Mouse (Mus musculus): ENCODE data around the gene Rbfox1. TPM values are rescaled to one million over a fixed set of nuclear protein-coding genes. Genes with fewer than 3 reads are reported as not detected.

Rbfox1 gene
- polyA plus RNA-seq, 1 experiment from 2014 or later, result 4.6 TPM

DNA sequence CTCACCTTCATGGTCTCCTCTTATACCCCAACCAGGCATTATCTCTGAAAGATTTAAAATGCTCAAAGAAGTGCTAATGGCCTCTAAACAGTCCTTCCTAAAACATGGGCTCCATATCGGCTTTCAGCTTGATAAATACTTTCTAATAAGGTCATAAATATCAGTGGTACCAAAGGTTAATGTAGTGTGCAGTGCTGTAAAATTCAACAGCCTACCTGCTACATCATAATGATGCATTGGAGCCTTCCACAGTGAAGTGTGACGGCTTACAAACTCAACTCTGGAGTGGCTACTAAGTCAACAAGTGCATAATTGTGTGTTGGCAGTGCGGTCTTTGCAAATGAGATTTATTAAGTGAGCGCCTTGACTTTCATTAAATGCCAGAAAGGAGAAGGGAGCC, 1366.5 kb downstream of the Rbfox1 start:
- Histone ChIP-seq H3K9ac (ENCODE audit: low read length) (no peak overlapping the region), H3K4me3 (ENCODE audit: low read depth, low read length) (no peak overlapping the region), H3K27ac (ENCODE audit: low read depth, low read length) (no peak overlapping the region), H3K4me2 (ENCODE audit: low read depth, low read length, severe bottlenecking) (no peak overlapping the region), H3K4me1 (replicated peaks; ENCODE audit: control insufficient read depth, insufficient read depth, low read length) (no peaks in the 10 kb centered on the region), H3K36me3 (ENCODE audit: control insufficient read depth, insufficient read depth, low read length) (no peaks in the 10 kb centered on the region), H3K27me3 (ENCODE audit: control insufficient read depth, insufficient read depth, low read length) (no peaks in the 10 kb centered on the region), H3K9me3 (ENCODE audit: control insufficient read depth, low read length) (no peaks in the 10 kb centered on the region)
- 77% methylated on average over 4 of the region's 4 CpGs for WGBS
- DNase-seq (ENCODE audit: low spot score) (no peak), ATAC-seq (replicated peaks; ENCODE audit: low FRiP score) (no peak)

DNA sequence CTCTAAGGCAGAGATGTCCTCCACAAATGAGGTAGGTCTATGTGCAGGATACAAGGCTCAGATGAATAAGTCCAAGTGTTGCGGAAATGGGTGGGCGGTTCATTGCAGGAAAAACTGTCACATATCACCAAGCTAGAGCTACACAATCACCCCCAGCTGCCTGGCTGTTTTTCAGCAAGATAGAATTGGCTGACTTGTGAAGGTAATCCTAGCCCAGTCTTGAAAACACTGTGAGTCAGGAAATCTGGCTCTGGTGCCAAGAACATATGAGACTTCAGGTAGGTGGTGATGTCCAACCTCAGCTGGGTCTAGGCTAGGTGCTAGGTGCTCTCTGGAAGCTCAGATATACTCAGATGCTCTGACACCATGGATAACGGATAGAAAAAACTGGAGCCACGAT, 1372.2 kb downstream of the Rbfox1 start:
- Histone ChIP-seq H3K27ac (ENCODE audit: low read depth, low read length) (no peak overlapping the region), H3K9ac (ENCODE audit: low read length) (no peak overlapping the region), H3K4me3 (ENCODE audit: low read depth, low read length) (no peak overlapping the region), H3K27me3 (ENCODE audit: control insufficient read depth, insufficient read depth, low read length) (no peaks in the 10 kb centered on the region), H3K9me3 (ENCODE audit: control insufficient read depth, low read length) (no peaks in the 10 kb centered on the region), H3K4me2 (ENCODE audit: low read depth, low read length, severe bottlenecking) (no peak overlapping the region), H3K36me3 (ENCODE audit: control insufficient read depth, insufficient read depth, low read length) (no peaks in the 10 kb centered on the region), H3K4me1 (replicated peaks; ENCODE audit: control insufficient read depth, insufficient read depth, low read length) (no peaks in the 10 kb centered on the region)
- WGBS, result 93% methylated on average over 4 of the region's 4 CpGs
- ATAC-seq (replicated peaks; ENCODE audit: low FRiP score) (no peak), DNase-seq (ENCODE audit: low spot score) (no peak)

DNA sequence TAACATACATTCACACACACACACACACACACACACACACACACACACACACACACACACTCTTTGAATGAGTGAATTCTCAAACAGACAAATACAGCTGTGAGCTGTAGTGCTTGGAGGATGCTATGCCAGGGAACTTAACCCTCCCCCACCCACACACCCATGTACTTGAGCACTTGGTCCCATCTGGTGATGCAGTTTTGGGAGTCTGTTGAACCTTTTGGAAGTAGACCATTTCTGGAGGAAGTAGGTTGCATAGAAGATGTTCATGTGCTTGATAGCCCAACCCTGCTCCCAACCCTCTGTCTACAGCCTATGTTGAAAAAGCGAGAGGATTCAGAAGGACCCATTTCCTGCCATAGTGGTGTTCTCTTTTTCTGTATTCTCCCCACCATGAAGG, 1378.1 kb downstream of the Rbfox1 start:
- no peaks in the 10 kb centered on the region for H3K4me1 ChIP-seq (replicated peaks; ENCODE audit: control insufficient read depth, insufficient read depth, low read length)
- no peaks in the 10 kb centered on the region for H3K9me3 ChIP-seq (ENCODE audit: control insufficient read depth, low read length)
- DNase-seq (ENCODE audit: low spot score) (no peak), ATAC-seq (replicated peaks; ENCODE audit: low FRiP score) (no peak)
- no peaks in the 10 kb centered on the region for H3K36me3 ChIP-seq (ENCODE audit: control insufficient read depth, insufficient read depth, low read length)
- H3K27me3 ChIP-seq (ENCODE audit: control insufficient read depth, insufficient read depth, low read length), result no peaks in the 10 kb centered on the region
- no peak overlapping the region for H3K4me2 ChIP-seq (ENCODE audit: low read depth, low read length, severe bottlenecking)
- no peak overlapping the region for H3K9ac ChIP-seq (ENCODE audit: low read length)
- H3K4me3 ChIP-seq (ENCODE audit: low read depth, low read length), result no peak overlapping the region
- no peak overlapping the region for H3K27ac ChIP-seq (ENCODE audit: low read depth, low read length)
- 92% methylated on average over 1 of the region's 1 CpGs for WGBS

DNA sequence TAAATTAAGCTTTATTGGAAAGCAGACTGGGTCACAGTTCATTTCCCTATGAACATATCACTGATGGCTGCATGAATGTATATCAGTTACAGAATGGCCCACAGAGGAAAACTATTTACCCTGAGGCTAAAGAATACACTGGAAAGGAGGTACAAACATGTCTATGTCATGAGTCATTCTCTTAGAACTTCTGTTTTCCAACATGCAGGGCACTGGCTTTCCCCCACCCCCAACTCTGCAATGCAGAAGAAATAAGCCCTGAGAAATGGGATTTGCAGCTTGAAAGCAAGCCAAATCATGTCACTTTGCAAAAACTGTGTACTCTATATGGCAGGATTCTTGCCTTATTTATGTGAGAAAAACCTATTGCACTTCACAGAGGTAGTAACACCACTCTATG, 1380.6 kb downstream of the Rbfox1 start:
- no peak overlapping the region for H3K27ac ChIP-seq (ENCODE audit: low read depth, low read length)
- H3K9ac ChIP-seq (ENCODE audit: low read length), result no peak overlapping the region
- H3K4me1 ChIP-seq (replicated peaks; ENCODE audit: control insufficient read depth, insufficient read depth, low read length), result no peaks in the 10 kb centered on the region
- H3K27me3 ChIP-seq (ENCODE audit: control insufficient read depth, insufficient read depth, low read length), result no peaks in the 10 kb centered on the region
- no peak overlapping the region for H3K4me3 ChIP-seq (ENCODE audit: low read depth, low read length)
- H3K9me3 ChIP-seq (ENCODE audit: control insufficient read depth, low read length), result no peaks in the 10 kb centered on the region
- no peak overlapping the region for H3K4me2 ChIP-seq (ENCODE audit: low read depth, low read length, severe bottlenecking)
- no peak for DNase-seq (ENCODE audit: low spot score)
- no peaks in the 10 kb centered on the region for H3K36me3 ChIP-seq (ENCODE audit: control insufficient read depth, insufficient read depth, low read length)
- no peak for ATAC-seq (replicated peaks; ENCODE audit: low FRiP score)

DNA sequence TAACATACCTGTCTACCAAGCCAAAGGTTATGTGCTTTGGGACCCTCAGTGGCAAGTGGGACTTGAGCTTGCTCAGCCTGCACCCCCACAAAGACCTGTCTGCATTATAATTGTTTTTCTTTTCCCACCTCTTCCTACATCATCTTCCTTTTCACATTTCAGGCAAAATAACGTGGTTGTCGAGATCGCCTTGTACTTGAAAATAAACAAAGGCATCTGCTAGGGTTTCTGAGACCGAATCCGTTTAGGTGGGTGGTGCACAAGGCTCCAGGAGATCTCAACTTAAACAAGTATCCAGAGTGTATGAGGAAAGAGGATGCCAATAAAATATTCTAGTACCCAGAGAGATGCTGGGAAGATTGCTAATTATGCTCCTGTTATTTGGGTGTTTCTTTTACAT, 1390.3 kb downstream of the Rbfox1 start:
- 98% methylated on average over 5 of the region's 5 CpGs for WGBS
- no peak overlapping the region for H3K4me2 ChIP-seq (ENCODE audit: low read depth, low read length, severe bottlenecking)
- H3K36me3 ChIP-seq (ENCODE audit: control insufficient read depth, insufficient read depth, low read length), result no peaks in the 10 kb centered on the region
- no peak overlapping the region for H3K27ac ChIP-seq (ENCODE audit: low read depth, low read length)
- no peak for DNase-seq (ENCODE audit: low spot score)
- no peak for ATAC-seq (replicated peaks; ENCODE audit: low FRiP score)
- no peaks in the 10 kb centered on the region for H3K27me3 ChIP-seq (ENCODE audit: control insufficient read depth, insufficient read depth, low read length)
- no peaks in the 10 kb centered on the region for H3K4me1 ChIP-seq (replicated peaks; ENCODE audit: control insufficient read depth, insufficient read depth, low read length)
- H3K9me3 ChIP-seq (ENCODE audit: control insufficient read depth, low read length), result no peaks in the 10 kb centered on the region
- H3K9ac ChIP-seq (ENCODE audit: low read length), result no peak overlapping the region
- no peak overlapping the region for H3K4me3 ChIP-seq (ENCODE audit: low read depth, low read length)

DNA sequence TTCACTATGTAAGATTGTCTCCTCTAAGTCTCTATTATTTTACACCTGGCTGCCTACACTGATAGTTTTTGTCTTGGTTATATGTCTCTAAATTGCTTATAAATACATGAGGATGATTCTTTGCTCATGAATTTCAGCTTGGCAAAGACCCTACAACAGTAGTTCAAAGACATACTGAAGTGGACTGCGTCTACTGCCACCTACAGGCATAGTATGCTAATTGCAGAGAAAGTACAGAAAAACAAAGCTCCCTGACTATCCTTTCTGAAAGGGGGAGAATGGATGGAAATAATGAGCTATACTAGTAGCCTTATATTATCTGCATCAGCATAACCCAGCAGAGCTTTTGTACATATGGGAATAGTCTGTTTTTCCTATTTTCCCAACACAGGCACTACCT, 1390.7 kb downstream of the Rbfox1 start:
- Histone ChIP-seq H3K4me3 (ENCODE audit: low read depth, low read length) (no peak overlapping the region), H3K36me3 (ENCODE audit: control insufficient read depth, insufficient read depth, low read length) (no peaks in the 10 kb centered on the region), H3K9me3 (ENCODE audit: control insufficient read depth, low read length) (no peaks in the 10 kb centered on the region), H3K27ac (ENCODE audit: low read depth, low read length) (no peak overlapping the region), H3K4me2 (ENCODE audit: low read depth, low read length, severe bottlenecking) (no peak overlapping the region), H3K4me1 (replicated peaks; ENCODE audit: control insufficient read depth, insufficient read depth, low read length) (no peaks in the 10 kb centered on the region), H3K9ac (ENCODE audit: low read length) (no peak overlapping the region), H3K27me3 (ENCODE audit: control insufficient read depth, insufficient read depth, low read length) (no peaks in the 10 kb centered on the region)
- ATAC-seq (replicated peaks; ENCODE audit: low FRiP score) (no peak), DNase-seq (ENCODE audit: low spot score) (no peak)
- WGBS, result 34% methylated on average over 1 of the region's 1 CpGs

DNA sequence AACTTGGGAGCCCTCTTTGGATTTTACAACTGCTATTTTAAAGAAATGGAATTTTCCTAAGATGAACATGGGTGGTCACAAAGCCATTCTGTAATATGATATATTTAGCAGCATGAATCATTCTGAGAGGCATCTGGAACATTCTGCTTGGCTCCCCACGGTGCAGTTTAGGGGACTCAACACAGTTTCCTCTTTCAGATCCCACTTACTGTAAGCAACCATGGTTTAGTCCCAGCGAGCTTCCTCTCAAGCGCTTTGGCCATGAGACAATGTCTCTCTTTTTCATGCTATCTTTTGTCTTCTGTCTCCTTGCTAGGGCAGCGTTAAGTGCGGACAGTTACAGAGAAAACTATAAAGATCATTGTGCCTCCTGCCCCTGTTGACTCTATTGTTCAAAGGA, 1394.4 kb downstream of the Rbfox1 start:
- Histone ChIP-seq H3K36me3 (ENCODE audit: control insufficient read depth, insufficient read depth, low read length) (no peaks in the 10 kb centered on the region), H3K27ac (ENCODE audit: low read depth, low read length) (no peak overlapping the region), H3K9me3 (ENCODE audit: control insufficient read depth, low read length) (no peaks in the 10 kb centered on the region), H3K4me2 (ENCODE audit: low read depth, low read length, severe bottlenecking) (no peak overlapping the region), H3K27me3 (ENCODE audit: control insufficient read depth, insufficient read depth, low read length) (no peaks in the 10 kb centered on the region), H3K9ac (ENCODE audit: low read length) (no peak overlapping the region), H3K4me1 (replicated peaks; ENCODE audit: control insufficient read depth, insufficient read depth, low read length) (no peaks in the 10 kb centered on the region), H3K4me3 (ENCODE audit: low read depth, low read length) (no peak overlapping the region)
- WGBS, result 82% methylated on average over 5 of the region's 5 CpGs
- no peak for DNase-seq (ENCODE audit: low spot score)
- ATAC-seq (replicated peaks; ENCODE audit: low FRiP score), result no peak

DNA sequence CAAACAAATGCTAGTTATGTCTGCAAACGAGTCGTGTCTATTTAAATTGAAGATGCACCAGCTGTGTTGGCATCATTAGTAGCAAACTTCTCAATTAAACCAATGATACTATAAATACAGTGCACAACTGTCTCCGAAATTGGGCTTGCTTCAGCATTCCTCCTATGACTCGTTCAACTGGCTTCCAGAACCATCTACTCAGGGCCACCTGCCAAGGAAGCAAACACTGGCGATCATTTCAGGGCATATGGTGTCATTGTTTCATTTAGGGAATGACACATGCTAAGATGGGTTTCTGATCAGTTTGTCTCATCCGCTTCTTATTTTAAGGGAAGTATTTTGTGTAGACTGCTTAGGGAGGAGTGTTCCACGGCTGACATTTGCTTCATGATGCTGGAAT, 1397.1 kb downstream of the Rbfox1 start:
- Histone ChIP-seq H3K4me3 (ENCODE audit: low read depth, low read length) (no peak overlapping the region), H3K9ac (ENCODE audit: low read length) (no peak overlapping the region), H3K36me3 (ENCODE audit: control insufficient read depth, insufficient read depth, low read length) (no peaks in the 10 kb centered on the region), H3K4me1 (replicated peaks; ENCODE audit: control insufficient read depth, insufficient read depth, low read length) (no peaks in the 10 kb centered on the region), H3K27me3 (ENCODE audit: control insufficient read depth, insufficient read depth, low read length) (no peaks in the 10 kb centered on the region), H3K9me3 (ENCODE audit: control insufficient read depth, low read length) (no peaks in the 10 kb centered on the region), H3K4me2 (ENCODE audit: low read depth, low read length, severe bottlenecking) (no peak overlapping the region), H3K27ac (ENCODE audit: low read depth, low read length) (no peak overlapping the region)
- no peak for ATAC-seq (replicated peaks; ENCODE audit: low FRiP score)
- DNase-seq (ENCODE audit: low spot score), result no peak
- 91% methylated on average over 7 of the region's 7 CpGs for WGBS

DNA sequence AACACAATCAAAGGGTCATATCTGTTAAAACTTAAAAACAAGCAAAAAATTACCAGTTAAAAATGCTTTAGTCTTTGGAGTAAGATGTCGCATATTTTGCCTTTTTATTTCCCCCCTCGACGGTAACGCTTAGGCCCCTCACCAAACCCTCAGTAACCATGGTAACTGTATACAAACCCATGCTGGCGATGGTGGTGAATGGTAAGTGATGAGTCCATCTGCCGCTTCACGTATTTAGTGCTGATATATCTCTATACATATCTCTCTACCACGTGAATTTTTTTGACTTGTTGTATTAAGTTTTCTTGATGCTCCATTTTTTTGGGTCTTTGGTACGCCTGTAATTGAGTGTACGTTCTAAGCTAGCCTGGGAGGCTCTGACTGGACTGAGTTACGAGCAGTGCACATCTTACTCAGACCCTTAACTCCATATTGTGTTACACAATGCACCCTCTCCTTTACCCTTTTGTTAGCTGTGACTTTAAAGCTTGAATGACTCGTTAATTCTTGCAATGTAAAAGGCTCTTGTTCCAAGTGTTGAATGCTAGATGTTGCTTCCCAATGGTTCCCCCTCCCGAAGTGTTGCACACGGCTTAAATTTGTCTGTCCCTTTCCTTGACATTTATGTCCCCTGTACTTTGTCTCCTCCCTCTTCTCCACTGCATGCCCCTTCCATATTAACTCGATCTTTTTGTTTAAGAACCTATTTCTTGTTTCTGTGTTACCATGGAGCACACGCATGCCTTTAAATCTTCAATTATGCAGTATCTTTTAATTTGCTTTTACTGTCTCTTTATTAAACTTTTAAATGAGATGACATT, 1408.0 kb downstream of the Rbfox1 start:
- Histone ChIP-seq H3K9me3 (ENCODE audit: control insufficient read depth, low read length) (no peaks in the 10 kb centered on the region), H3K4me3 (ENCODE audit: low read depth, low read length) (no peak overlapping the region), H3K27ac (ENCODE audit: low read depth, low read length) (no peak overlapping the region), H3K4me1 (replicated peaks; ENCODE audit: control insufficient read depth, insufficient read depth, low read length) (no peaks in the 10 kb centered on the region), H3K9ac (ENCODE audit: low read length) (no peak overlapping the region), H3K27me3 (ENCODE audit: control insufficient read depth, insufficient read depth, low read length) (no peaks in the 10 kb centered on the region), H3K36me3 (ENCODE audit: control insufficient read depth, insufficient read depth, low read length) (no peaks in the 10 kb centered on the region), H3K4me2 (ENCODE audit: low read depth, low read length, severe bottlenecking) (no peak overlapping the region)
- ATAC-seq (replicated peaks; ENCODE audit: low FRiP score) (no peak), DNase-seq (ENCODE audit: low spot score) (no peak)
- 68% methylated on average over 16 of the region's 16 CpGs for WGBS

All from forebrain, embryonic 11.5 days (tissue).